Mouse (Mus musculus) liver, embryonic 14.5 days (tissue): ENCODE results near the gene Pcp4l1.

ENCODE experiments used
- CTCF ChIP-seq: IDR thresholded peaks from 2 replicates; pipeline ENCODE4 v1.5.1; 2016; ENCODE audit warnings: antibody characterized with exemption, low read depth, control low read depth
- EP300 ChIP-seq: IDR thresholded peaks from 2 replicates; pipeline ENCODE4 v1.6.1; 2016; ENCODE audit warnings: antibody characterized with exemption, low read depth

GRCm38 (mm10) chr1:171203471-171204248 is 7.6 kb upstream of the Pcp4l1 start:
- TF ChIP-seq CTCF (no peak), EP300 (no peak)
